Mouse (Mus musculus) kidney, adult 2 months (tissue): ENCODE results near the gene Cd27. TPM values are rescaled to one million over a fixed set of nuclear protein-coding genes. Genes with fewer than 3 reads are reported as not detected.
A peak's percentile ranks its signal among the peaks of the same experiment; 100 is the strongest.

Source experiments
- DNase-seq: peaks from one replicate; pipeline ENCODE4 v3.0.0; 2021
- H3K27ac ChIP-seq: fragments of 200-500 bp; 2 replicates; pipeline ENCODE4 v1.5.1; 2012; ENCODE audit warnings: low read depth, low read length, control low read depth, inconsistent platforms; ENCODE audit not compliant: insufficient read depth
- H3K27me3 ChIP-seq: fragments of 200-500 bp; replicated peaks from 2 replicates; pipeline ENCODE4 v1.6.1; 2012; ENCODE audit warnings: mild to moderate bottlenecking, moderate library complexity, low read length, inconsistent platforms; ENCODE audit not compliant: control insufficient read depth, insufficient read depth
- H3K36me3 ChIP-seq: fragments of 200-500 bp; 2 replicates; pipeline ENCODE4 v1.6.1; 2012; ENCODE audit warnings: mild to moderate bottlenecking, moderate library complexity, low read length, inconsistent platforms; ENCODE audit not compliant: control insufficient read depth, insufficient read depth
- H3K4me1 ChIP-seq: fragments of 200-500 bp; 2 replicates; pipeline ENCODE4 v1.6.1; 2011; ENCODE audit warnings: low read length; ENCODE audit not compliant: control insufficient read depth, insufficient read depth
- H3K4me3 ChIP-seq: fragments of 200-500 bp; 2 replicates; pipeline ENCODE4 v1.5.1; 2011; ENCODE audit warnings: mild to moderate bottlenecking, low read depth, low read length, control low read depth; ENCODE audit not compliant: insufficient read depth
- CTCF ChIP-seq: fragments of 200-500 bp; conservative IDR thresholded peaks from 2 replicates; pipeline ENCODE4 v1.5.1; 2011; ENCODE audit warnings: low read depth, mild to moderate bottlenecking, control low read depth, low read length, moderate library complexity, mixed read lengths; ENCODE audit not compliant: insufficient read depth, insufficient read length
- POLR2A ChIP-seq: fragments of 200-500 bp; IDR thresholded peaks from one replicate; pipeline ENCODE4 v1.6.1; 2011; ENCODE audit warnings: low read depth, low read length, control low read depth
- WGBS: fragments of 180-500 bp; shearing (Covaris S2); methylation state at CpG from one replicate; pipeline ENCODE4 v1.1.7; 2018; 5-methylcytosine and 5-hydroxymethylcytosine counted together
- polyA plus RNA-seq: library from polyadenylated mRNA; depleted of rRNA; stranded (reverse); fragments of >200 nt; gene quantifications from 2 replicates; pipeline ENCODE4 v1.2.3, GENCODE M21; 2012

Gene Cd27
- polyA plus RNA-seq, 1 experiment: 7.0 TPM

DNA sequence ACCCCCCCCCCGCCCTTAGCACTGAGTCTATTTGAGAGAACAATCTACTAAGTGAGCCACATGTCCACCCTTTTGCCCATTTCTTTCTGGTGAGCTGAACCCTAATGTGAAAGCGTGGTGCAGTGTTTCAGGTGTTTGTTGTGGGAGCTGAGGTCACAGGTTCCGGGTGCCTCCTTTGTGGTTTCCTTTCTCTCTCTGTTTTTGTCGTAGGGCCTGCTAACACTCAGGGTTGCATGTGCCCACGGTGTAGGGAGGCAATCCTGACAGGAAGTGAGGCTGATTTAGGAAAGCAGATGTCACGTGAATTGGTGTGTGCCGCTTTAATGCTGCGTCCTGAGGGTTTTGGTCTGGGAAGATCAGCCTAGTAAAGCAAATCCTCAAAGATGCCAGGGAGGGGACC lies 4.8 kb upstream of the Cd27 start:
- no peak overlapping the region for H3K27ac ChIP-seq
- no peaks in the 10 kb centered on the region for H3K36me3 ChIP-seq
- H3K4me1 ChIP-seq: no peaks in the 10 kb centered on the region; the same call in 1 of the 2 replicates
- DNase-seq: no peak
- 83% methylated on average over 8 of the region's 8 CpGs for WGBS
- TF ChIP-seq CTCF (no peak), POLR2A (no peak)
- no peak overlapping the region for H3K4me3 ChIP-seq
- no peaks in the 10 kb centered on the region for H3K27me3 ChIP-seq

DNA sequence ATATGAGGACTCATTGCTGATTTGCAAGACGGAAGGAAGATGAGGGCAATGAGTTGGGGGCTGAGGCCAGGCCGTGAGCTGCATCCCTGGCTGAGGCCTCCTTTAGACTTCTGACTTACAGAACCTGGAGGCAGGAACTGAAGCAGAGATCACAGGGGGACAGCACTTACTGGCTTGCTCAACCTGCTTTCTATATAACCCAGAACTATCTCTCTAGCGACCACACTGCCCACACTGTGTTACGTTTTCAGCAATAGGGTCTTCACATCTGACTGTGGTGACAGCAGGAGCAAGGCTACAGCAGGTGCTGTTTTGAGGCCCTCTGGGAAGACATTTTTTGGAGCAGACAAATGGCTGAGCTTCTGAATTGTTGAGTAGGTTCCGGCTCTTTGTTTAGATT lies 3.8 kb upstream of the Cd27 start:
- TF ChIP-seq POLR2A (no peak), CTCF (no peak)
- WGBS: 90% methylated on average over 5 of the region's 5 CpGs

DNA sequence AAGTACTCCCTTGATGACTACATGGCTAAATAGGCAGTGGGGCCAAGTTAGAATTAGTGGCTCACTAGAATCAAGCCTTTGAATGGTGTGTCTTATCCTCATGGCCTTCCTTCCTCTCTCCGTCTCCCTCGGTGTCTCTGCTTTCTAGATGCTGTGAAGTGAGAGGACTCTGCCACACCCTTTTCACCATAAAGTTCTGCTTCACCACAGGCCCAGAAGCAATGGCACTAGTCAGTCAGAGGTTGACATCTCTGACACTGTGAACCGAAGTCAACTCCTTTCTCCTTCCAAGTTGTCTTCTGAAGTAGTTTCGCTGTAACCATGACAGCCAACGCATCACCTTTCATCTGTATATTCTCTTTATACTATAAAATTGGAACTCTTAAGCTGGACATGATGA lies 2.7 kb upstream of the Cd27 start:
- no peaks in the 10 kb centered on the region for H3K36me3 ChIP-seq
- WGBS: 95% methylated on average over 5 of the region's 5 CpGs
- no peaks in the 10 kb centered on the region; the same call in 1 of the 2 replicates for H3K4me1 ChIP-seq
- TF ChIP-seq POLR2A: no peak
- no peak for TF ChIP-seq CTCF
- no peak overlapping the region for H3K4me3 ChIP-seq
- no peak overlapping the region for H3K27ac ChIP-seq
- H3K27me3 ChIP-seq: no peaks in the 10 kb centered on the region
- no peak for DNase-seq

More for the DNA sequence above, 3.8 kb upstream of the Cd27 start:
- no peaks in the 10 kb centered on the region; the same call in 1 of the 2 replicates for H3K4me1 ChIP-seq
- H3K27me3 ChIP-seq: no peaks in the 10 kb centered on the region
- no peak overlapping the region for H3K27ac ChIP-seq
- no peaks in the 10 kb centered on the region for H3K36me3 ChIP-seq
- H3K4me3 ChIP-seq: no peak overlapping the region
- no peak for DNase-seq

DNA sequence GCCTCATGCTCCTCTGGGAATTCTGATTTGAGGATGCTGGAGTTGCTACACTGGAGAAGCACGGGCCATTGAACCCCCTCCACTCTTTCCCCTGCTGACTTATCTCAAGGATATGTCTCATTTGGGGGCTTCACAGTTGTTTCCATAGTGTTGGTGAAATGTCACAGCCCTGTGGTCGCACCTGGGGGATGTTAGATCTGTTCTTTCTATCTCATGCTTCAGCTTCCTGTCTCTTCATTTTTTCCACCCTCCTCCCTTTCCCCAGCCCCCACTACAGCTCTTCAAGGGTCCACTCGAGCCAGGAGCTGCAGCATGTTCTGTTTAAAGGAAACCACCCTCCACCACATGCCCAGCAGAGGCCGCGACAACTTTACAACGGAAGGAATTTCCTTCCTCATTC lies 1.6 kb upstream of the Cd27 start:
- Histone ChIP-seq H3K27me3 (no peaks in the 10 kb centered on the region), H3K4me3 (no peak overlapping the region), H3K4me1 (no peaks in the 10 kb centered on the region; the same call in 1 of the 2 replicates), H3K27ac (no peak overlapping the region), H3K36me3 (no peaks in the 10 kb centered on the region)
- 41% methylated on average over 6 of the region's 6 CpGs for WGBS
- TF ChIP-seq CTCF (no peak), POLR2A (no peak)
- DNase-seq: peak; percentile 30

DNA sequence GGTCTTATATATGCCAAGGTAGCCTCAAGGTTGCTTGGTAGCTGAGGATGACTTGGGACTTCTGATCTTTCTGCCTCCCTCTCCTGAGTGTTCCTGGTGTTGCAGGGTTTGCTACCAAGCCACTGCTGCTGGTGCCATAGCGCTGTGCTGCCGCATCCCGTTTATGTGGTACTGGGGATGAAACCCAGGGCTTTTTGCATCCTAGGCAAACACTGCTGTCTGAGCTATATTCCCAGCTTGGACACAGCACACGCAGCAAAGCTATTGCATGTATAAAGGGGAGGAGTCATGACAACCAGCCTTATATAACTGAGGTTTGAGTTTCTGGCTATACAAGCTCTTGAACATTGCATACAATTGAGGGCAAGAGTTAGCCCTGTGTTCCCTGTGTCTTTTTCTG lies 611 bp upstream of the Cd27 start:
- TF ChIP-seq CTCF (no peak), POLR2A (no peak)
- no peak overlapping the region for H3K27ac ChIP-seq
- H3K4me1 ChIP-seq: no peaks in the 10 kb centered on the region; the same call in 1 of the 2 replicates
- DNase-seq: no peak
- 88% methylated on average over 4 of the region's 4 CpGs for WGBS
- H3K36me3 ChIP-seq: no peaks in the 10 kb centered on the region
- no peak overlapping the region for H3K4me3 ChIP-seq
- H3K27me3 ChIP-seq: no peaks in the 10 kb centered on the region

DNA sequence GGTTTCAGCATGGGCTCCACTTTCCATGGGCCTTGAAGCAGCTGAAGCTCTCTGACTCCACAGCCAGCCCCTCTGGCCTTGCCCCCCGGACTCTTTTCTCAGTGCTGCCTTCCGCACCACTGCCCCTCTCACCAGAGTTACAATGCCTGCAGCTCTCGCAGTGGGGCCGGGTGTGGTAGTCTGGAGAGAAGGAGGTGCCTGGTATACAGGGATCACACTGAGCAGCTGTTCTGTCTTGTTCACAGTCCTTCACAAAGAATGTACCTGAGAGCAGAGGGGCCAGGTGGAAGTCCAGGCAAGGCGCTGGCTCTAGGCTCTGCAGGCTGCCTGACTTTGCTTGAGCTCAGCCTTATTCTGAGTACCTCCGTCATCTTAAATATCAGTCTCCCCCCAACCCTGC lies 469 bp downstream of the Cd27 start:
- no peaks in the 10 kb centered on the region; the same call in 1 of the 2 replicates for H3K4me1 ChIP-seq
- H3K27ac ChIP-seq: no peak overlapping the region
- no peak overlapping the region for H3K4me3 ChIP-seq

DNA sequence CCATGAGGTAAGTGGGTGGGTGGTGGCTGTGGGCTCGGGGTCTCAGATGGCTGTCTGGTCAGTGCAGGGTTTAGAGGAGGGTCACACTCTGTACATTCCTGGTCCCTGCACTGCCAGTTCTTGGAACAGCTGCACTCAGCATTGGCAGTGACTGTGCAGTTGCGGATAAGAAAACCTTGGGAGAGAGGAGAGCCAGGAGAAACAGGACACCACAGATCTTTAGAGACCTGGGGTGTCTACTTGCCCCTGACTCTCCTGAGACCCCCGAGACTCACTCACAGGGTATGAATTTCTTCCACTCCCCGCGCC lies 2.3 kb downstream of the Cd27 start:
- DNase-seq: no peak
- no peak overlapping the region for H3K4me3 ChIP-seq
- H3K36me3 ChIP-seq: no peaks in the 10 kb centered on the region
- H3K4me1 ChIP-seq: peaks cover 4% of the 10 kb centered on the region; the same call in 1 of the 2 replicates
- no peak for TF ChIP-seq POLR2A
- TF ChIP-seq CTCF: no peak
- 0 out of 2 replicates have a peak overlapping the region, but pooled peaks have one; percentile 1 for H3K27ac ChIP-seq
- WGBS: 54% methylated on average over 5 of the region's 5 CpGs
- H3K27me3 ChIP-seq: no peaks in the 10 kb centered on the region

More for the DNA sequence above, 469 bp downstream of the Cd27 start:
- TF ChIP-seq POLR2A (no peak), CTCF (no peak)
- no peak for DNase-seq
- WGBS: 77% methylated on average over 6 of the region's 6 CpGs
- Histone ChIP-seq H3K27me3 (no peaks in the 10 kb centered on the region), H3K36me3 (no peaks in the 10 kb centered on the region)
